Mouse (Mus musculus) hindbrain, embryonic 10.5 days (tissue): ENCODE data around the gene Ppp1r12a. TPM values are rescaled to one million over a fixed set of nuclear protein-coding genes. Genes with fewer than 3 reads are reported as not detected.

Experiments used
- DNase-seq: peaks from one replicate; pipeline ENCODE4 v3.0.0-alpha.2; 2017; ENCODE audit warnings: low spot score
- H3K27ac ChIP-seq: fragments of 300-500 bp; sonication (generic); 2 replicates; pipeline ENCODE4 v1.5.1; 2016; ENCODE audit warnings: mild to moderate bottlenecking, moderate library complexity
- H3K27me3 ChIP-seq: fragments of 300-500 bp; sonication (generic); 2 replicates; pipeline ENCODE4 v1.6.1; 2016; ENCODE audit warnings: mild to moderate bottlenecking; ENCODE audit not compliant: poor library complexity, insufficient read depth, severe bottlenecking
- H3K36me3 ChIP-seq: fragments of 300-500 bp; sonication (generic); 2 replicates; pipeline ENCODE4 v1.6.1; 2016; ENCODE audit warnings: mild to moderate bottlenecking, moderate library complexity
- H3K4me1 ChIP-seq: fragments of 300-500 bp; sonication (generic); replicated peaks from 2 replicates; pipeline ENCODE4 v1.6.1; 2016; ENCODE audit warnings: mild to moderate bottlenecking
- H3K4me3 ChIP-seq: fragments of 300-500 bp; sonication (generic); 2 replicates; pipeline ENCODE4 v1.5.1; 2016; ENCODE audit warnings: mild to moderate bottlenecking, moderate library complexity
- H3K9me3 ChIP-seq: fragments of 300-500 bp; sonication (generic); 2 replicates; pipeline ENCODE4 v1.6.1; 2016; ENCODE audit warnings: mild to moderate bottlenecking, moderate library complexity
- WGBS: fragments of 180-500 bp; shearing (Covaris S2); methylation state at CpG from one replicate; pipeline ENCODE4 v1.1.7; 2016; 5-methylcytosine and 5-hydroxymethylcytosine counted together
- polyA plus RNA-seq: library from polyadenylated mRNA; unstranded; fragments of >200 nt; fragmentation: Nextera tagmentation; extraction: Ambion mirVana; gene quantifications from 2 replicates; pipeline ENCODE4 v1.2.1, GENCODE M21; 2016

The Ppp1r12a gene
- polyA plus RNA-seq, 1 experiment from 2014 or later: 57.2 TPM

DNA sequence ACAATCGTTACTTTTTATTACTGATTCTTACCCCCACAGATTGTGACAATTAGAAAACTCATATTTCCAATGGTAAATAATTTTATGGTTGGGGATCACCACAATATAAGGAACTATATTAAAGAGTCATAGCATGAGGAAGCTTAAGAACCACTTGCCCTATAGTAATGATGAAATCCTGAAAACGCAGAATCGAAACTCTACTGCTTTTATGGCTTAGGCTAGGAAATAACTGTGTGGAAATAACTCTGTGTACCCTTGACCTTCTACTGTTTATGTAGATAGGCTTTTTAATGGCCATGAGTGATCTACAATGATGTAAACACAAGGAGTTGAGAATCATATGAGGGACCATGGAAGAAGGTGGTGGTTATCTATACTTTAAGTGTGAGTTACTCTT is 21.3 kb upstream of the Ppp1r12a start:
- Histone ChIP-seq H3K27me3 (no peaks in the 10 kb centered on the region), H3K4me1 (no peaks in the 10 kb centered on the region), H3K36me3 (no peaks in the 10 kb centered on the region), H3K9me3 (no peaks in the 10 kb centered on the region), H3K27ac (no peak overlapping the region), H3K4me3 (no peak overlapping the region)
- 95% methylated on average over 3 of the region's 3 CpGs for WGBS
- DNase-seq: no peak

DNA sequence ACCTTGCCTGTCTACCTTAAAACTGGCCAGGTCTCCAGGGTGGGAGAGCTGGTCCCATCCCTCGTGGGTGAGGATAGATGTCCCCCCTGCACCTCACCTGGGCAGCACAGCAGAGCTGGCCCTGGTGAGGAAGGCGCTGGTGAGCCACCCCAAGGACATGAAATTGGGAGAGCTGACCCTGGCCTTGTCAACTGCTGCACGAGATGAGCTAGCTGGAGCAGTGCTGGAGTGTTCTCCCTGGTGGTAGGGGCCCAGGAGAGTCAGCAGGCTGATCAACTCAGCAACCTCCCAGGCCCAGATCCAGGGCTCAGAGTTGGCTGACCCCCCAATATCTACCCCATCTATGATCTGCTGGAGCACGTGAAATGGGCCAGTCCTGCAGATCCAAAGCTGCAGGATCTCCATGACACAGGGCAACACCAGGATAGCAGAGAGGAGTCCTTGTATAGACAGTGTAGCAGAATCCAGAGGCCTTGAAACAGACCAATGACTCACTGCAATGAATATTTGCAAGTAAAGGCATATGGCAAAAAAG is 17.9 kb upstream of the Ppp1r12a start:
- 78% methylated on average over 4 of the region's 4 CpGs for WGBS
- H3K4me3 ChIP-seq: no peak overlapping the region
- 0 out of 2 replicates have a peak, but pooled peaks cover 3% of the 10 kb centered on the region for H3K4me1 ChIP-seq
- H3K27ac ChIP-seq: no peak overlapping the region
- H3K36me3 ChIP-seq: no peaks in the 10 kb centered on the region
- no peaks in the 10 kb centered on the region for H3K27me3 ChIP-seq
- H3K9me3 ChIP-seq: no peaks in the 10 kb centered on the region
- no peak for DNase-seq

DNA sequence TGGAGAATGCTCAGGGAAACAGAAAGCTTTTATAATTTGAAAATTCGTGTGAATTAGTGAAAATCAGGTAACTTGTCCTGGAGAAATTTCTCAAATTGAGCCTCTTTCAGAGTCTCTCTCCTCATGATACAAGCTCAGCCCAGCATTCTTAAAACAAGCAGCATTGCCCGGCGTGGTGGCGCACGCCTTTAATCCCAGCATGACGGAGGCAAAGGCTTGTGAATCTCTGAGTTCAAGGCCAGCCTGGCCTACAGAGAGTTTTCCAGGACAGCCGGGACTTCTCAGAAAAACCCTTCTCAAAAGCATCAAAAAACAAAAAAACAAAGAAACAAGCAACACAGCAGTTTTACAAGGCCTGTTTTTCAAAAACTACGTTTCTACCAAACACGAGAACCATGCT is 16.3 kb upstream of the Ppp1r12a start:
- Histone ChIP-seq H3K27ac (no peak overlapping the region), H3K9me3 (no peaks in the 10 kb centered on the region), H3K27me3 (no peaks in the 10 kb centered on the region), H3K4me3 (no peak overlapping the region), H3K4me1 (0 out of 2 replicates have a peak, but pooled peaks cover 3% of the 10 kb centered on the region), H3K36me3 (no peaks in the 10 kb centered on the region)
- 86% methylated on average over 9 of the region's 9 CpGs for WGBS
- DNase-seq: no peak

DNA sequence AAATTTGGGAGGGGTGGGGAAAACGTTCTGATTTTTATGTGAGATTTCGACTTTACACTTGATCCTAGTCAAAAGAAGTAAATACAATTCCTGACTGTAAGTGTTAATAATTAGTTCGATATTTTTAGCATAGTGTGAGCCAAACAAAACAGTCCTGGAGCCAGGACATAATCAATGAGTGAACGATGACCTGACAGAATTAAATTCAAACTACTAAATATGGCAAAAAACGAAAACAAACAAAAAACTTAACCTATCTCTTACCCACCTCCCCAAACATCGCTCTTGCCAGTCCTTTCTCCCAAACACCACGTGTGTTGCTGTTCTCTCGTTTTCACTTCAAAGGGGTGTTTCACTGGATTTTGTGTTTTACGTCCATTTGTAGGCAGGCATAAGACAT is 15.0 kb upstream of the Ppp1r12a start:
- no peak overlapping the region for H3K27ac ChIP-seq
- 0 out of 2 replicates have a peak, but pooled peaks cover 3% of the 10 kb centered on the region for H3K4me1 ChIP-seq
- DNase-seq: no peak
- H3K36me3 ChIP-seq: no peaks in the 10 kb centered on the region
- no peak overlapping the region for H3K4me3 ChIP-seq
- no peaks in the 10 kb centered on the region for H3K27me3 ChIP-seq
- H3K9me3 ChIP-seq: no peaks in the 10 kb centered on the region
- WGBS: 86% methylated on average over 9 of the region's 9 CpGs

DNA sequence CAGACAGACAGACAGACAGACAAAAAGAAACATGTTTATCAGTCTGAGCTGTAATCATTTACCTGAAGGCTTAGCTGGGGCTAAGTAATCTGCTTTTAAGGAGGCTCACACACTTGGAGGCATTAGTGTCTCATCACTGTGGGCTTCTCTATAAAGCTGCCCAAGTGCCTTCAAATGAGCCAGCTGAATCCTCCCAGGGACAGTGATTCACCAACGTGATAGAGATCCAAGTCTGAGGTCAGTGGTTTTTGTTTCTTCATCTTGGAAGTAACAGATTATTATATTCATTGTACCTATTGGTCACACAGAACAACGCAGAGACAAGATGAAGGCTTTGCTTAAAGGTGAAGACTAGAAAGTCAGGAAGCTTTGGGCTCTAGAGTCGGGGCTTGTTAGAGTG is 8.7 kb upstream of the Ppp1r12a start:
- Histone ChIP-seq H3K36me3 (no peaks in the 10 kb centered on the region), H3K9me3 (no peaks in the 10 kb centered on the region), H3K27me3 (no peaks in the 10 kb centered on the region), H3K4me3 (no peak overlapping the region), H3K27ac (no peak overlapping the region), H3K4me1 (no peaks in the 10 kb centered on the region)
- 85% methylated on average over 3 of the region's 3 CpGs for WGBS
- no peak for DNase-seq

DNA sequence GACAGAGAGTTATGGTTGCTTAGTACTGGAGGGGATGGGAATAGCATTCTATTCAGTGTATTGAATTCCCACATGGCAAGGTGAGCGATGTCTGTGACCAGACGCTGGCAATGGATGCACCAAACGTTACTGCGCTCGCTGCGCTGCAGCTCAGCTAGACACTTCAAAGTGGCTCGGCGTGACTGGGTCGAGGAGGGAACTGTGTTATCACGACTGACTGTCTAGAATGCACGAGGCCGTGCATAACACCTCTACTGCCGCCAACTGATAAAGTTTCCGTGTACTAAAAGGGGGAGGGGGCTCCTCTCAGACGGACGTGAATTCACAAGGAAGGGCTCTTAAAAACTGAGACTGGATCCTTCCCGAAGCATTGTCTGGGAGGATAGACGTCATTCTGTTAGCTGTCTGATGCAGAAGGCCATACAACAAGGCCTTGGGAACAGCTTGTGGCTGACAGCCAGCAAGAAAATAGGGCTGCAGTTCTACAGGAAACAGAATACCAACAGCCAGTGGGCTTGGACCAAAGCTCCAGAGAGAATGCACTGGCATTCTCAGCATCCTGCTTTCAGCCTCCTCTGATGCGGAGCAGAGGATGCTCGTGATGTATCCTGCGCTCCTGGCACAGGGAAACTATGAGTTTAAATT is 6.8 kb upstream of the Ppp1r12a start:
- Histone ChIP-seq H3K4me3 (no peak overlapping the region), H3K36me3 (no peaks in the 10 kb centered on the region), H3K9me3 (no peaks in the 10 kb centered on the region), H3K27ac (no peak overlapping the region), H3K4me1 (no peaks in the 10 kb centered on the region), H3K27me3 (no peaks in the 10 kb centered on the region)
- DNase-seq: no peak
- WGBS: 82% methylated on average over 21 of the region's 21 CpGs

DNA sequence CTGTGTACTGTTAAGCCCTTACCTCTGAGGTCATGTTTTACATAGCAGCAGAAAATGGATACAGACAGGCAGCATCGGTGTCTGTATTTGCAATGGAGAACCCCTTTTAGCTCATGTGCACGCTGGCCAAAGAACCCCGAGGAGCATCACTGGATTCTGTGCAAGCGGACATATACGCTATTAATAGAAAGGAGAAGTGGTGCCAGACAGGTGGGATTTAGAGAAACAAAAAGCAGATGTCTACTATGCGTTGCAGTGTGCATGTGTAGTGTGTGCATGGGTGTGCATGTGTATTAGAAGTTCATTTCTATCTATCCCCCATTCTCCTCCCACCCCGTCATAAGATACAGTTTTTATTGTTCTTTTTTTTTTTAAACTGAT is 6.3 kb upstream of the Ppp1r12a start:
- H3K4me3 ChIP-seq: no peak overlapping the region
- peaks cover under 1% of the 10 kb centered on the region for H3K4me1 ChIP-seq
- H3K27me3 ChIP-seq: no peaks in the 10 kb centered on the region
- H3K27ac ChIP-seq: no peak overlapping the region
- no peaks in the 10 kb centered on the region for H3K9me3 ChIP-seq
- WGBS: 94% methylated on average over 7 of the region's 7 CpGs
- no peaks in the 10 kb centered on the region for H3K36me3 ChIP-seq
- DNase-seq: no peak

DNA sequence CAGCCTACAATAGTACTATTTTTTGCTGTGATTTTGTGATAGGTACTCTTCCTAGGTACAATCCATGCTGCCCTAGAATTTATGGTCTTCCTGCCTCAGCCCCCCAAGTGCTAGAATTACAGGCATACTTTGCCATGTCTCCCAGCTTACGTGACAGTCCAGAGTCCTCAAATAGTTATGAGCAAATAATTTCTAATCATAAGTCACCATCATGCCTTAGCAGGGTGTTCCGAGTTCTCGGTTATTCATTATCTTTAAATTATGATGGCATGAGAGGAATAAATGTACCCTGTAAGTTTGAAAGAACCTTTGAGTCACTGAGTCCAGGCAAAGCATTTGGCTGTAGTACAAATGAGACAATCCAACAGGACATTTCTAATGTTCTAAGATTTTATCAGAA is 5.9 kb upstream of the Ppp1r12a start:
- no peaks in the 10 kb centered on the region for H3K27me3 ChIP-seq
- no peaks in the 10 kb centered on the region for H3K9me3 ChIP-seq
- WGBS: 93% methylated on average over 3 of the region's 3 CpGs
- no peak overlapping the region for H3K27ac ChIP-seq
- no peak overlapping the region for H3K4me3 ChIP-seq
- H3K4me1 ChIP-seq: peaks cover 5% of the 10 kb centered on the region
- no peaks in the 10 kb centered on the region for H3K36me3 ChIP-seq
- no peak for DNase-seq

- Histone ChIP-seq H3K9me3 (no peaks in the 10 kb centered on the region), H3K4me3 (no peak overlapping the region), H3K27me3 (no peaks in the 10 kb centered on the region), H3K4me1 (peaks cover 12% of the 10 kb centered on the region), H3K36me3 (no peaks in the 10 kb centered on the region), H3K27ac (no peak overlapping the region)
- WGBS: 89% methylated on average over 14 of the region's 14 CpGs
- no peak for DNase-seq
These were observed 3.0 kb upstream of the Ppp1r12a start for GRCm38 (mm10) chr10:108159002-108159401.

DNA sequence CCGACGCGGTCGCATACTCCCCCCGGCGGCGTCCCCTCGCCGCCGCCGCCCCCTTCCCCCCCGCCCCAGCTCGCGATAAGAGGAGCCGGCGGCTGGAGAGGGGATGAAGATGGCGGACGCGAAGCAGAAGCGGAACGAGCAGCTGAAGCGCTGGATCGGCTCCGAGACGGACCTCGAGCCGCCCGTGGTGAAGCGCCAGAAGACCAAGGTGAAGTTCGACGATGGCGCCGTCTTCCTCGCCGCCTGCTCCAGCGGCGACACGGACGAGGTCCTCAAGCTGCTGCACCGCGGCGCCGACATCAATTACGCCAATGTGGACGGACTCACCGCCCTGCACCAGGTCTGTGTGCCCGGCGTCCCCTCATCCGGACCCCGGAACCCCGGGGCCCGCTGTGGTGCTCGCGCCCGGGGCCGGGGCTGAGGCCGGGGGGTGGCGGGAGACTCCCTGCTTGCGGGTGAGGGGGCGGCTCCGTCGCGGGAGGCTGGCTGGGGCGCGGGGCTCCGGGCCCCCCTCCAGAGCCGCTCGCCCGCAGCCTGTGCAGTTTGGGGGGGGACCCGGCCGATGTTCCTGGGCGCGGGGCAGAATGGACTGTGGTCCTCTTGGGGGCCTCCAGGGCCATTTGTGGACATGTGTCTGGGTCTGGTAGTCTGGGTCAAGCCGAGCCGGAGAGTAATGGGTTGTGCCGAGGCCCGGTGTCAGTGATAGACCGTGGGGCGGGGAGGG is 466 bp downstream of the Ppp1r12a start:
- H3K4me1 ChIP-seq: peaks cover 29% of the 10 kb centered on the region
- no peak for DNase-seq
- H3K9me3 ChIP-seq: no peaks in the 10 kb centered on the region
- H3K27ac ChIP-seq: peak overlapping the region; percentile 100
- under 1% methylated on average over 79 of the region's 79 CpGs for WGBS
- peak overlapping the region; percentile 99 for H3K4me3 ChIP-seq
- H3K36me3 ChIP-seq: 0 out of 2 replicates have a peak, but pooled peaks cover 2% of the 10 kb centered on the region
- no peaks in the 10 kb centered on the region for H3K27me3 ChIP-seq

GRCm38 (mm10) chr10:108163021-108163410 is 1.0 kb downstream of the Ppp1r12a start:
- peaks cover 29% of the 10 kb centered on the region for H3K4me1 ChIP-seq
- H3K9me3 ChIP-seq: no peaks in the 10 kb centered on the region
- WGBS: under 1% methylated on average over 12 of the region's 12 CpGs
- H3K36me3 ChIP-seq: 0 out of 2 replicates have a peak, but pooled peaks cover 5% of the 10 kb centered on the region
- no peaks in the 10 kb centered on the region for H3K27me3 ChIP-seq
- DNase-seq: peak; percentile 31
- peak overlapping the region; percentile 100 for H3K27ac ChIP-seq
- peak overlapping the region; percentile 99 for H3K4me3 ChIP-seq

DNA sequence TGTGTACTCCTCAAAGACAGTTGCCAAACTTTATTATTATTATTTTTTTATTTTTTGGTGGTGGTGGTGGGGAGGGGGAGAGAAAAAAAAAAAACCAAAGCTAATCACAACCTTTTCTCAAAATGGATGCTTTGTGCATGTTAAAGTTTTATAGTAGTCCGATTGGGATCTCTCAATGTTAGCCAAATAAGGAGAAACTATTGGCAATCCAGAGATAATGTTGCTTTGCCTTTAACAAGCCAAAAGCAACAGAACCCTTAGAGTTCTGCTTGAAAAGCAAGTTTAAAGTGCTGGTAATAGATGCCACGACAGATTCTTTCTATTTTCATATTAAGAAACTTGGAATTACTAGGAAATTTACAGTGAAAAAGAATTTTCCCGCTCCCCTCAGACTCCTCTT is 1.5 kb downstream of the Ppp1r12a start:
- Histone ChIP-seq H3K4me3 (peak overlapping the region; percentile 99), H3K27me3 (no peaks in the 10 kb centered on the region), H3K27ac (peak overlapping the region; percentile 100), H3K9me3 (no peaks in the 10 kb centered on the region), H3K4me1 (peaks cover 29% of the 10 kb centered on the region), H3K36me3 (peaks cover 10% of the 10 kb centered on the region)
- DNase-seq: no peak
- WGBS: 37% methylated on average over 3 of the region's 3 CpGs

DNA sequence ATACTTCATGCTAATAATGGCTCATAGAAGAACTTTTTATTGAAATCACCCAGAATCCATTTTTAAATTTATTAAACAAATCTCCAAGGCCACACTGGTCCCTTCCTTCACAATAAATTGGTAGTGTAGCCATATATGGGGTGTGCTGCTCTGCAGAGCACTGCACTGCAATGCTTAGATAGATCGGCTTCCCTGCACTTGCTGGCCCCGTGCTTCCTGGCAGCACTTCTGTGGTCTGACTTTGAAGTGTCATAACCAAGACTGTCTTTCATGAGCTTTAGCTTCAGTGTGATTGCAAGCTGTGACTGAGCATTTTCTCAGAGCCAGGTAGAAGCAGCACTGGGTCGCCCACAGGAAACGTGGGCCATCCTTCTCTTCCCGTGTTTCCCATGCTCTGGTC is 5.8 kb downstream of the Ppp1r12a start:
- peaks cover 10% of the 10 kb centered on the region for H3K36me3 ChIP-seq

More for the DNA sequence above, 5.8 kb downstream of the Ppp1r12a start:
- no peak for DNase-seq
- 91% methylated on average over 5 of the region's 5 CpGs for WGBS
- H3K9me3 ChIP-seq: no peaks in the 10 kb centered on the region
- H3K4me1 ChIP-seq: peaks cover 24% of the 10 kb centered on the region
- H3K4me3 ChIP-seq: no peak overlapping the region
- H3K27me3 ChIP-seq: no peaks in the 10 kb centered on the region
- no peak overlapping the region for H3K27ac ChIP-seq
